Mouse (Mus musculus) adrenal gland, postnatal 10 days (tissue): ENCODE measurements around the gene Fez1. TPM values are rescaled to one million over a fixed set of nuclear protein-coding genes. Genes with fewer than 3 reads are reported as not detected.

Source experiments
- DNase-seq: peaks from one replicate; pipeline ENCODE4 v3.0.0; 2021; ENCODE audit warnings: mixed read lengths
- total RNA-seq, 2 experiments: library from RNA; stranded (reverse); gene quantifications; 2 replicates each; pipeline ENCODE4 v1.2.3; 2021

Gene Fez1
- total RNA-seq, 2 experiments from 2014 or later: 7.6 to 9.3 TPM

DNA sequence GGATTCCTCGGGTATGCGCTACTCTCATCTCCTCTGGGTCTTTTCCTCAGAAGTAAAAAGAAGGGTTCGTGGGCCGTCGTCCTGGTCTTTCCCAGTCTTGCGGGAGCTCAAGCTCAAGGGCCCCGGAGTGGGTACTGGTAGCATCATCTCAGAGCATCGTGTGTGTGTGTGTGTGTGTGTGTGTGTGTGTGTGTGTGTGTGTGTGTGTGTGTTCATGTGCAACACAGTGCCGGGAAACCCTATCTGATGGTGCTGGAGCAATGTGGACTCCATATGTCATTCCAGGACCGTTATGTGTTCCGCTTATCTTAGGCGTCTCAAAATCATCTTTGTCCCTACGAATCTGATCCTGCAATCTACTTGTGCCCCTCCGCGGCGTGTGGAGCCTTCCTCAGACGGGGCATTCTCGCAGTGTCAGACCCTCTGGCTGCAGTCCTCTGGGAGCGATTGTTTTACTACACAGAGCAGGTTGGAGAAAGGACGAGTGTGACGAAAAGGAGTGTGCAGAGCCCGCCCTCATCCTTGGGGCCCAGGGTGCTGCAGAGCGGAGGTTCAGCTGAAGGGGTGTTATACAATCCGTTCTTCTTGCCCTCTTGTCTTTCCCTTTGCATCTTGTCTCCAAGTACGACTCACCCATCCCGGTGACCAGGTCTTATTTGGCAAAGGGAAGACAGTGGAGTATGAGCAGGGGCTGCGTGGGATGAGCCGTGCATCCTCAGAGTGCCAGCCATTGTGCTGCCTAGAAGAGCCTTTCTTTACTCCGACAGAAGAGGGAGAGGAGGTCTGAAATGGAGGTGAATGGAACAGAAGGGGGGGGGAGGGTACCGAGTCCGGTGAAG is 11.6 kb downstream of the Fez1 start:
- peak; percentile 23 for DNase-seq

DNA sequence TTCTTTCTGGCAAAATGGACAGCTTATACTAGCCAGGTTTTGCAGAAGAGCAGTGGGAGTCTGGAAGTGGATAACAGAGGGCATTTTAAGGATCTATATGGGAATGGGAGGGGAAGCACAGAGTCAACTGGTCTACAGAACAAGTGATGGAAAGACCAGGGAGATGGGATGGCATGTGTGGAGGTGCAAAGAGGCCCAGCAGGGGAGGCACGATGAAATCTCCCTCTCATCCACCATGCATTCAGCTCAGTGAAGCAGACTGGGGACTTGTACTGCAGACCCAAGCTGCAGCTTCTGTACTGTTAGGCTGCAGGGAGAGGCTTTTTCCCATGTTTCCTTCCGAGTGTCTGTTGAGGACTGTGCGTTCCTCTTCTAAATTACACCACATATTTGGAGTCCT is 12.2 kb downstream of the Fez1 start:
- no peak for DNase-seq

- no peak for DNase-seq
These were observed 24.7 kb downstream of the Fez1 start for GRCm38 (mm10) chr9:36846346-36846745.

- no peak for DNase-seq
These were observed 27.0 kb downstream of the Fez1 start for GRCm38 (mm10) chr9:36848661-36849060.

DNA sequence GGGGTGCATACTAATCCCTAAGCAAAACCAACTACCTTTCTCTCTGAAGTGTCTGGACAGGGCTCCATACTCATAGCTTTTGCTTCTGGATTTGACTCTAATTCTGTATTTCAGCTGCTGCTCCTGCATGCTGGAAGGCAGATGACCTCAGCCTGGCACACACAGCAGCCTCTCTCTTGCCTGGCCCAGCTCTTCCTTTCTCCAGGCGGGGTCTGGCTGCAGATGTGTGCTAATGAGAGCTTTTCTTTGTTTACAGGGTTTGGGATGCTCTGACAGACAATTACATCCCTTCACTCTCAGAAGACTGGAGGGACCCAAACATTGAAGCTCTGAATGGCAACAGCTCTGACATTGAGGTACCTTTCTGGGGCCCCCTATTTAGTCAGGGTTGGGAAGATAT is 28.4 kb downstream of the Fez1 start:
- DNase-seq: no peak

- DNase-seq: no peak
These were observed 30.5 kb downstream of the Fez1 start for GRCm38 (mm10) chr9:36852175-36852574.

GRCm38 (mm10) chr9:36856351-36856750 is 34.7 kb downstream of the Fez1 start:
- DNase-seq: no peak

DNA sequence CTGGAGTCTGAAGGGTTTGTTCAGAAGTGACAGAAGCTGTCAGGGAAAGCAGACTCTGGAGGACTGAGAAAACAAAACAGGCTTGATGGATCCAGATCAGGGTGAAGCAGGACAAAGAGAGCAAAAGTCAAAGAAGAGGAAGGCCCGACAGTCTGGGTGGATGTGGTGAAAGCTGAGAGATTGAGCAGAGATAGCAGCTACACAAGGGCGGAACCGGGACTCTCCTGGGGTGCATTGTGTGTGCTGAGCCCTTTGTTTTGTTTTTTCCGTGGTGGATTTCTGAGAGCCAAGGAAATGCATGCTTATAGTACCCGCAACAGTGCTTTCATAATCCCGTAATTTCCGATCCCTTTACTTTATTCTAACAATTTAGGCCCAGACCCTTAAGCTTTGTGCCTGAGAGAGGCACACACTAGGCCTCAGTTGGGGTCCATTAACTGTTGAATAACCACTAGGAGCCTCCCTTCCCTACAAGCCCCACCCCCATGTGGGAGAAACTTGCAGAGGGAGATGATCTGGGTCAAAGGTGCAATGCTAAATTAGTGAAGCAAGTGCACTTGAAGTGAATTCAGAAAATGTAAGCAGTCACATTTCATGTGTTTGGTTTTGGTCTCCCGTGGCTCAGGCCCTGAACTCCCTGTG is 35.9 kb downstream of the Fez1 start:
- no peak for DNase-seq

- DNase-seq: no peak
These were observed 37.0 kb downstream of the Fez1 start for GRCm38 (mm10) chr9:36858677-36859076.

DNA sequence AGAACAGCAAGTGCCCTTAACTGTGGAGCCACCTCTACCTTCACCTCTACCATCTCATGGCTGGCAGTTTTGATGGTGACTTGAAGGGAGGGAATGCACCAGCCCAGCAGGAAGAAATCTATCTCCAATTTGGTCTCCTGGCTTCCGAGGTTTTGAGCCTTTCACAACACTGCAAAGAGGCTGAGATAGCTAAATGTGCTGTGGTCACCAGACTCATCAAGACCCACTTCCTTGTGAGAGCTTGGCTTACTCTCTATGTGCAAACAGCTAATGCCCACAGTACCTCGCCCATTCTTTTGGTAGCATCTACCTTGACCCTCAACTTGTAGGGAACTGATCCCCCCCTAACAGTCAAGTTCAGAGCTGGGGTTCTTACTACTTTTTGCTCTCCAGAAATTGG is 40.9 kb downstream of the Fez1 start:
- DNase-seq: no peak

GRCm38 (mm10) chr9:36863694-36864093 is 42.0 kb downstream of the Fez1 start:
- DNase-seq: no peak

- DNase-seq: no peak
These were observed 43.5 kb downstream of the Fez1 start for GRCm38 (mm10) chr9:36864862-36865813.

DNA sequence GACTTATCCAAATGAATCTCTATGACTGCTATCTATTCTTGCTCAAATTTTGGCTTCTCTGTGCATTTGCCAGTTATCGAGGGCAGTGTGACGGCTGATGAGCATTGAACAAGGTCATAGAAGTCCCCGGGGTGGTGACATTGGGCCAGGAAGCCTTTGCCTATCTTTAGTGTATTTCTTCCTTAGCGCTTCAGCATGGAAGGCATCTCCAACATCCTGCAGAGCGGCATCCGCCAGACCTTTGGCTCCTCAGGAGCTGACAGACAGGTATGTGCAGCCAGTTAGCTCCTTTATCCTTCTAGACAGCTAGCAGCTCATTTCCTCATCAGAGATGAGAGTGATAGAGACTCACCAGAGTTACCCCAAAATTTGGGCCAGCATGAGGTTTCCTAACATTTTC is 47.0 kb downstream of the Fez1 start:
- DNase-seq: no peak

DNA sequence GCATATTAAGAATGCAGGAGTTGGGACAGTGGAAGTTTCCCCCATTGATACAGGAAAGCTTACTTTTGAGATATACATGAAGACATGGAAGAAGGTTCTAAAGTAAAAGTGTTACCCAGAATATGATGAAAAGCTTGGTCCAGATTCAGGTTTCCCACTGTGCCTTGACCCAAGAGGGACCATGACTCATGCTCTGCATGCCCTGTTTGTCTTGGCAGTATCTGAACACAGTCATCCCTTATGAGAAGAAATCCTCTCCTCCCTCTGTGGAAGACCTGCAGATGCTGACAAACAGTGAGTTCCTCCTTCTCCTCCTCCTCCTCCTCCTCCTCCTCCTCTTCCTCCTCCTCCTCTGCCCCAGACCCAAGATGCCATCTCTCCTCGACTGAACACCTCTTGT is 48.6 kb downstream of the Fez1 start:
- DNase-seq: no peak

DNA sequence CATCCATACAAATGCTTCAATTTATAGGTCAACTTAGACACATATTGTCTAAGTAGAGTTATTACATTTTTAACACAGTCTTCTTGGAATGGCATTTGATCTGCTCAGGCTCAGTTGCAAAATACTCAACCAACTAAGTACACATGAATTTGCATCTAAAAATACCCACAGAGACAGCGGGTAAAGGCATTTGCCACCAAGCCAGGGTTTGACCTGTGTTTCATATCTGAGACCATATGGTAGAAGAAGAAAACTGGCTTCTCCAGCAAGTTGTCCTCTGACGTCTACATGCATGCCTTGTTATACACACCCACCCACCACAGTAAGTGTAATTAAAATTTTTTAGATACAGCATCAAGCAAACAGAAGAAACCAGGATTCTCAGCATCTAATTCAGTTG is 52.1 kb downstream of the Fez1 start:
- no peak for DNase-seq

- DNase-seq: no peak
These were observed 54.6 kb downstream of the Fez1 start for GRCm38 (mm10) chr9:36876313-36876712.

DNA sequence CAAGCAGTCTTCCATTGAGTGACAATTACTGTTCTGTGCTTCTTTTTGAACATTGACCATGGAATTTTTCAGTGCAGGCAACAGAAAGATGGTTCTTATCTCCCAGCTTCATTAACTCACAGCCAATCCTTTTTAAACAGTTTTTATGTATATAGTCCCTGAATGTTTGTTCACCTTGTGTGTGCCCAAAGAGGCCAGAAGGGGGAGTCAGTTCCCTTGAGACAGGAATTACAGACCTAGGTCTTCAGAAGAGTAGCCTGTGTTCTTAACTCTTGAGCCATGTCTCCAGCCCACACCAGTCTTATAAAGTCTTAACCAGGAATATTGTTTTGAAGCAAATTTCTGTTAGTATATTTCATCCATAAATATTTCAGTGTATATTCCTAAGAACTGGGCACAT is 55.1 kb downstream of the Fez1 start:
- no peak for DNase-seq

DNA sequence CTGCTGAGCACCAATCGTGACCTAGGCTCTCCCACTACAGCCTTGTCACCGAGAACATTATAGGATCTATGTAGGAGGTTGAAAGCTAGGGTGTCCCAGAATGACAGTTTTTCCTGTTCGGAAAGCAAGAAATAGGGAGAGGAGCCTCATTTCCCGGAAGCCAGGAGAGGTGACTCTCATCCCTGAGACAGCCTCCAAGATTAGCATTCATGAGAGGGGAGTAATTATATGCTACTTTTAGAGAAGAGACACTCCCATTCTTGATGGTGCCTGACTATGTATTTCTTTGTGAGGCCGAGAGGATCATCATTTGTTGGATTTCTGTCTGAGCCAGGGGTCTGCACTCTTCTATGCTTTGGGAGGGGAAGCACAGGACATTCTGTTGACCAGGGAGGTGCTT is 60.0 kb downstream of the Fez1 start:
- DNase-seq: no peak

- DNase-seq: no peak
These were observed 60.5 kb downstream of the Fez1 start for GRCm38 (mm10) chr9:36882034-36882745.

DNA sequence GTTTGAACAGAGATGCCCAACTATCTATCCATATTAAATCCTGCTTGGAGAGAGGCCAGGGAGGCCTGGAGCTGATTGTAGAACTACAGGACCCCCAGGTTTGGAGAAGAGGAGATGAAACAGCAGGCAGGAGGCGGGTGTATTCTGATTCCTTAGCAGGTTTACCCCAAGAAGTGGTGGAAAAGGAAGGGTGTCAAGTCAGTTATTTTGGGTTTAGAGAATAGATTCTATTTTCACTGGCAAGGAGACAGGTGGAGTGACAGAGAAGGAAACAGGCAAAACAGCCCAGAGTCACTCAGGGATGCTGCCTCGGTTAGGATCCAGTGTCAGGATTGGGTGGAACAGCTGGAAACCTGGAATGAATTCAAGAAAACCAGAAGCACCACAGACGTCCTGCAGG is 61.9 kb downstream of the Fez1 start:
- no peak for DNase-seq

DNA sequence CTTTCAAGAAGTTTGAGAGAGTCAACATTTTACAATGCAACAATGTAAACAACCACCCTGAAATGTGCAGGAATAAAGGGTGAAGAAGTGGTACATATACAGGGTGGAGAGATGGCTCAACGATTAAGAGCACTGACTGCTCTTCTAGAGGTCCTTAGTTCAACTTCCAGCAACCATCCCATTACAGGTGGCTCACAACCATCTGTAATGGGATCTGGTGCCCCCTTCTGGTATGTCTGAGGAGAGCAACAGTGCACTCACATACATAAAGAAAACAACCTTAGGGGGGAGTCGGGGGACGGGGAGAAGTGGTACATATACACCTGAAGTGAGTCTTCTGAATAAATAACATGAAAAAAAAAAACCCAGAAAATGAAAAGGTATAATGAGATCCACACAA is 63.6 kb downstream of the Fez1 start:
- peak; percentile 46 for DNase-seq

GRCm38 (mm10) chr9:36890552-36890951 is 68.9 kb downstream of the Fez1 start:
- DNase-seq: peak; percentile 75
